Mouse (Mus musculus): Measurements from ENCODE around the gene Nedd1. TPM values are rescaled to one million over a fixed set of nuclear protein-coding genes. Genes with fewer than 3 reads are reported as not detected.

Gene Nedd1
- polyA plus RNA-seq, 1 experiment = 6.2 TPM

DNA sequence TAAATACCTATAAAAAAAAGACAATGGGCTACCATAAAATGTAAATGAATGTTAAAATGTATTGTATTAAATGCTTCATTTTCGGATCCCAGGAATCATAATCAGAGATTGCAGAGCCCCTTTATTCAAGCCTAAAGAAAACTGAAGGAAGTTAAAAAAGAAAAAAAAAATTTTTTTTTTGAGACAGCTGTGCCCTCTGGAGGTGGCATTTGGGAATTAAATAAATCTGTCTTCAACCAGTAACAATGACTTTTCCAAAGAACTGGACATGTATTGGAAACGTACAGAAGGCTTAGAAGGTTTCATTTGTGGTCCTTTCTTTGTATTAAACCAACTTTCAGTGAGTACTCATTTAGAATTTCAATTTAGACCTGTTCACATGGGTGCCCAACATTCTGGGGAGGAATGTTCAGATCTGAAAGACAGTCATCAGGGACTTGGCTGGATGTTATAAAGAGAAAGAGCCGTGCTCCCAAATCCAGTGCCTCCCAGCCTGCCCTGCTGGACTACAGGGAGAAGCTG lies 69.8 kb downstream of the Nedd1 start:
- whole genome bisulfite sequencing = 34% methylated on average over 3 of the region's 3 CpGs
- Histone ChIP-seq H3K4me3 (replicated peaks; ENCODE audit: extremely low read depth, low read depth, low read length) (no peak overlapping the region), H3K4me1 (ENCODE audit: control insufficient read depth, insufficient read depth, low read length) (no peaks in the 10 kb centered on the region)
- DNase-seq = no peak
- TF ChIP-seq CTCF (IDR thresholded peaks at IDR 0.05; ENCODE audit: insufficient read depth, low read length) (no peak), POLR2A (IDR thresholded peaks at IDR 0.05; ENCODE audit: borderline replicate concordance, extremely low read depth, low read depth, low read length) (no peak)

GRCm38 (mm10) chr10:92651266-92651665 lies 71.0 kb downstream of the Nedd1 start:
- DNase-seq = no peak
- WGBS = 89% methylated on average over 3 of the region's 3 CpGs
- H3K4me1 ChIP-seq (ENCODE audit: control insufficient read depth, insufficient read depth, low read length) = no peaks in the 10 kb centered on the region
- no peak for TF ChIP-seq CTCF (IDR thresholded peaks at IDR 0.05; ENCODE audit: insufficient read depth, low read length)
- no peak for TF ChIP-seq POLR2A (IDR thresholded peaks at IDR 0.05; ENCODE audit: borderline replicate concordance, extremely low read depth, low read depth, low read length)
- no peak overlapping the region for H3K4me3 ChIP-seq (replicated peaks; ENCODE audit: extremely low read depth, low read depth, low read length)

GRCm38 (mm10) chr10:92649096-92649495 lies 73.1 kb downstream of the Nedd1 start:
- WGBS = 54% methylated on average over 8 of the region's 8 CpGs

GRCm38 (mm10) chr10:92647691-92648090 lies 74.5 kb downstream of the Nedd1 start:
- Histone ChIP-seq H3K4me1 (ENCODE audit: control insufficient read depth, insufficient read depth, low read length) (no peaks in the 10 kb centered on the region), H3K4me3 (replicated peaks; ENCODE audit: extremely low read depth, low read depth, low read length) (no peak overlapping the region)
- 77% methylated on average over 2 of the region's 2 CpGs for WGBS
- TF ChIP-seq POLR2A (IDR thresholded peaks at IDR 0.05; ENCODE audit: borderline replicate concordance, extremely low read depth, low read depth, low read length) = no peak
- no peak for DNase-seq

More at GRCm38 (mm10) chr10:92649096-92649495, 73.1 kb downstream of the Nedd1 start:
- TF ChIP-seq POLR2A (IDR thresholded peaks at IDR 0.05; ENCODE audit: borderline replicate concordance, extremely low read depth, low read depth, low read length) = no peak
- TF ChIP-seq CTCF (IDR thresholded peaks at IDR 0.05; ENCODE audit: insufficient read depth, low read length) = no peak
- Histone ChIP-seq H3K4me1 (ENCODE audit: control insufficient read depth, insufficient read depth, low read length) (no peaks in the 10 kb centered on the region), H3K4me3 (replicated peaks; ENCODE audit: extremely low read depth, low read depth, low read length) (no peak overlapping the region)
- no peak for DNase-seq

DNA sequence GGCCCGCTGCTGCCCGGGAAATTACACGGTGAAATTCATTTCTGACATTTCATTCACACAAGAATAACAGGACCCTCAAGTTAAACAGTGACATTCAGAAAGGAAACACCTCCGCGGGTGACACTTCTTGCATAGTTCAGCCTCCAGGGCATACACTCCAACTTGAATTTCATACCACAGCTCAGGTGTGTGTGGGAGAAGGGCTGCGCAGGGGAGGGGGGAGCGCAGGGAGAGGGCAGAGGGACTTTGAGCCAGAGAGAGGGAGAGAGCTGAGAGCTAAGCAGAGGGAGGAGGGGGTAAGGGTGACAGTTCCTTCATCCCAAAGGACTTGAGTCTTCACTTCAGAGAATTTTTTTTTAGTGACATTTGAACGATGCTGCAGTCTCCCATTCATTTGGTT lies 78.2 kb downstream of the Nedd1 start:
- H3K4me3 ChIP-seq (replicated peaks; ENCODE audit: extremely low read depth, low read depth, low read length) = no peak overlapping the region
- H3K4me1 ChIP-seq (ENCODE audit: control insufficient read depth, insufficient read depth, low read length) = no peaks in the 10 kb centered on the region
- WGBS = 55% methylated on average over 8 of the region's 8 CpGs
- TF ChIP-seq CTCF (IDR thresholded peaks at IDR 0.05; ENCODE audit: insufficient read depth, low read length) (no peak), POLR2A (IDR thresholded peaks at IDR 0.05; ENCODE audit: borderline replicate concordance, extremely low read depth, low read depth, low read length) (no peak)
- no peak for DNase-seq

- TF ChIP-seq CTCF (IDR thresholded peaks at IDR 0.05; ENCODE audit: insufficient read depth, low read length) (no peak), POLR2A (IDR thresholded peaks at IDR 0.05; ENCODE audit: borderline replicate concordance, extremely low read depth, low read depth, low read length) (no peak)
- DNase-seq = no peak
- no peak overlapping the region for H3K4me3 ChIP-seq (replicated peaks; ENCODE audit: extremely low read depth, low read depth, low read length)
Observed at GRCm38 (mm10) chr10:92641032-92641431, 81.2 kb downstream of the Nedd1 start.

More at GRCm38 (mm10) chr10:92641032-92641431, 81.2 kb downstream of the Nedd1 start:
- no peaks in the 10 kb centered on the region for H3K4me1 ChIP-seq (ENCODE audit: control insufficient read depth, insufficient read depth, low read length)

Measured in lung, adult 2 months (tissue).